Mouse (Mus musculus) heart, adult 18-20 months (tissue): ENCODE results near the gene Pde1c. TPM values are rescaled to one million over a fixed set of nuclear protein-coding genes. Genes with fewer than 3 reads are reported as not detected.

ENCODE experiments used
- DNase-seq, 2 experiments: peaks; one replicate each; pipeline ENCODE4 v3.0.0; 2021 to 2022; ENCODE audit warnings: mixed read lengths in 1 of 2
- total RNA-seq, 2 experiments: library from RNA; stranded (reverse); gene quantifications; 2 replicates each; pipeline ENCODE4 v1.2.3; 2021

Gene Pde1c
- total RNA-seq, 2 experiments from 2014 or later = 74.3 to 85.4 TPM

GRCm38 (mm10) chr6:56332149-56332548 lies 236.8 kb downstream of the Pde1c start:
- no peak for DNase-seq

GRCm38 (mm10) chr6:56331432-56331831 lies 237.5 kb downstream of the Pde1c start:
- no peak for DNase-seq

GRCm38 (mm10) chr6:56328103-56328502 lies 240.8 kb downstream of the Pde1c start:
- DNase-seq = no peak

DNA sequence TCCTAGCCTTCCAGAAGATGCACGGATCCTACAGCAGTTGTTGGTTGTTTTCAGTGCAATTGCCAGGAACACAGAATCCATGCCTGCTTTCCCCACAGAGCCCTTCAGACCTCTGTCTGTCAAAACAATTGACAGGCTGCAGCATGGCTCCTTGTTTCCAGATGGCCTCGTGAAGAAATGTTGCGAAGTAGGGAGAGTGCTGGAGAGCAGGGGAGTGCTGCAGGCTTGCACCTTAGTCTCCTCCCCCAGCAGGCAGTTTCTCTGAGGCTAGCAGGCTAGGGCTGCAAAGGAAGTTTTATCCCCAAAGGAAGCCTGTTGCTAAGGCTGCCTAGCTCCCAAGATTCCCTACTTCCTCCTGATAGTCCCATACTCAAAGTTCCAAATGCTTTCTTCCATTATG lies 246.1 kb downstream of the Pde1c start:
- peak; percentile 28 to 32 for DNase-seq

- DNase-seq = peak; percentile 14 to 61
Measured at GRCm38 (mm10) chr6:56310318-56310717, 258.6 kb downstream of the Pde1c start.

DNA sequence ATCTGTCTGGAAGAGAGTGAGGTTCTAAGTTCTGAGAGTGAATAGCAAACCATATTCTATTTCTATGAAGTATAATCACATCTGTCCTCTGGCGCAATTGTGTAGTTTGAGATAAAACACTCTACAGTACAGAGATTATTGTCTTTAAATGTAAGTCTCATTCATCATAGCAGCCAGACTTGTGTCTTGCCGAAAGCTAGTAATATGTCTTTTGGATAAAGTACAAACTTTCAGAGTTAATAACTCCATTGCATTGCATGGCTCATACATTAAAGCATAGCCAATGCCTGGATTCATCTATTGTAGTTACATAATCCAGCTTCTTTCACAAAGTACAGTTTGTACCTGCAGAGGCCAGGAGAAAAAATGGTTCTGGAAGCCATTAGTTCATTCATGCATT lies 262.8 kb downstream of the Pde1c start:
- DNase-seq = no peak

- DNase-seq = no peak
Measured at GRCm38 (mm10) chr6:56292176-56292575, 276.7 kb downstream of the Pde1c start.

- peak; percentile 28 to 35 for DNase-seq
Measured at GRCm38 (mm10) chr6:56289307-56289706, 279.6 kb downstream of the Pde1c start.

DNA sequence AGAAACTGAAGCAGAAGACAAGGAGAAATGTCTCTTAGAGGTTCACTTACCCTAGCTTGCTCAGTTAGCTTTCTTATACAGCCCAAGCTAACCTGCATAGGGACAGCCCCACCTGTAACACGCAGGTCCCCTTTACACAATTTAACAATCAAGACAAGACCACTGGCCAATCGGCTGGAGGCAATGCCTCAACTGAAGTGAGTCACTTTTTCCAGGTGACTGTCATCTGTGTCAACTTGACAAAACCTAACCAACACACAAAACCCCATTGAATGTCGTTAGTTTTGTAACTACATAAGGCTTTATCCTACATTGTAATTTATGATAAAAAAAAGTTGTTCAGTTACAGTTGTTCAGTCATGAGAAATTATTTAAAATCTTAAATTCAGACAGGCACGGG lies 284.1 kb downstream of the Pde1c start:
- DNase-seq = no peak

GRCm38 (mm10) chr6:56275461-56275860 lies 293.4 kb downstream of the Pde1c start:
- no peak for DNase-seq

DNA sequence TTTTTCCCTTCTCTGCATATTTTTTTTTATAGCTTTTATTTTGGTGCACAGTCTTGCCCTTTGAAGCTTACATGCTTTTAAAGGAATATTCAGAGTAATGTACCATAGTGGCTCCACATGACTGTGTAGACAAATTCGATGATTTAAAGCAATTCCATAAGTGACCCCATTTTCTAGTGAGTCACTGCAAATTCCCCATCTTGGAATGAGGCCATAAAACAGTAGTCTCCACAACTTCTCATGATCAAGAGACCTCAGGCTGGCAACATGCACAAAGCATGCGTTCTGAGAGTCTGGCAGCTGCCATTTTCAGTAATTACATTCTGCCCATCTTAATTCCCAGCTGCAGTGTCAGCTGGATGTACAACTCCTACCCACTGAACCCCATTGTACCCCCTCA lies 297.2 kb downstream of the Pde1c start:
- no peak for DNase-seq

DNA sequence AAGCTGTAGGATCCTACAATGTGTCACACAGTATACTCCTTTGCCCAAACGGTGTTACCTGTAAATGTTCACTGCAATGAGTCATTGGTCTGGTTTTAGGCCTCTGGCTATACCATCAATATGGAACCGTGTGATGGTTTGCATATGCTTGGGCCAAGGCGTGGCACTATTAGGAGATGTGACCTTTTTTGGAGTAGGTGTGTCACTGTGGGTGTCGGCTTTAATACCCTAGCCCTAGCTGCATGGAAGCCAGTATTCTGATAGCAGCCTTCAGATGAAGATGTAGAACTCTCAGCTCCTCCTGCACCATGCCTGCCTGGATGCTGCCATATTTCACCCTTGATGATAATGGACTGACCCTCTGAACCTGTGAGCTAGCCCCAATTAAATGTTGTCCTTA lies 304.4 kb downstream of the Pde1c start:
- no peak for DNase-seq

GRCm38 (mm10) chr6:56260118-56260517 lies 308.8 kb downstream of the Pde1c start:
- DNase-seq = no peak

DNA sequence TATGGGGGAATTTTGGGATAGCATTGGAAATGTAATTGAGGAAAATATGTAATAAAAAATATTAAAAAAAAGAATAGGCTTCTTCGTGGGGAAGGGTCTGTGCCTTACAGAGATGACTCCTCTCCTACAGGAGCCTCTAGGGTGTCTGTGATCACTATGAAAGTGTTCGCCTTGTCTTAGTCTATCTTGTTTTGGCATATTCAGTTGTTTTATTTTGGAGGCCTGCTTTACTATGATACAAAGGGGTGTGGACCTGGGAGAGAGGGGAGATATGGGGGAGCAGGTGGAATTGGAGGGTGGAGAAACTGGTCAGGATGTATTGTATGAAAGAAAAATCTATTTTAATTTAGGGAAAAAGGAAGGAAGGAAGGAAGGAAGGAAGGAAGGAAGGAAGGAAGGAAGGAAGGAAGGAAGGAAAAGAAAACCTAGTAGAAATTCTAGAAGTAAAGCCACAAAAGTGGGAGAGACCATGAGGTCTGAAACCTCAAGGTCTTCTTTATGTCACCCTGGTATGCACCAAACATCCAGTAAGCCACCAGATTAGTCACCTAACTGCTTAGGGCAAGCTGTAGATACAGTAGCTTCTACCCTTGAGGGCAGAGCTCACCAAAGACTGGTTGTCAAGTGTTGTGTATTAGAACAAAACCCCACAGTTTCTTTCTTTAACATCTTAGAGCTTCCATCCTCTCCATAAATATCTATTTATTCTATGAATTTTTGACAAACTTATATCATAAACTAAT lies 311.2 kb downstream of the Pde1c start:
- DNase-seq = no peak

GRCm38 (mm10) chr6:56250091-56250490 lies 318.8 kb downstream of the Pde1c start:
- no peak for DNase-seq

GRCm38 (mm10) chr6:56191426-56192140 lies 377.3 kb downstream of the Pde1c start:
- no peak for DNase-seq

DNA sequence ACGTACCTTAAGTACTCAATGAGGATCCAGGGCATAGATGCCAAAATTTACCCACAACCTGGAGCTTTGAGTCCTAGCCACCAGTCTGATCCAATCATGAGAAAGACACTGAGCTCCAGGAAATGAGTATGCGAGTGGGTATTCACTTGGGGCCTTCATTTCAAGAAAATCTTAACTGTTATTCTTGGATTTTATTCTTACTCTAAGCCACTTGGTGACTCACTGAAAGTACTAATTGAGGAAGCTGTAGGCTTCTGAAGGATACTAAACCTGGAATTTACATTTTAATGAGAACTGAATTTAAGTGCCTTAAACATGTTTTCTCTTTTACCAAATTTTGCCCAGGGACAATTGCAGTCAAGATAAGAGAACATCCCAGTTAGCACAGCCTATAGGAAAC lies 392.4 kb downstream of the Pde1c start:
- DNase-seq = no peak

- no peak for DNase-seq
Measured at GRCm38 (mm10) chr6:56172172-56172571, 396.7 kb downstream of the Pde1c start.

DNA sequence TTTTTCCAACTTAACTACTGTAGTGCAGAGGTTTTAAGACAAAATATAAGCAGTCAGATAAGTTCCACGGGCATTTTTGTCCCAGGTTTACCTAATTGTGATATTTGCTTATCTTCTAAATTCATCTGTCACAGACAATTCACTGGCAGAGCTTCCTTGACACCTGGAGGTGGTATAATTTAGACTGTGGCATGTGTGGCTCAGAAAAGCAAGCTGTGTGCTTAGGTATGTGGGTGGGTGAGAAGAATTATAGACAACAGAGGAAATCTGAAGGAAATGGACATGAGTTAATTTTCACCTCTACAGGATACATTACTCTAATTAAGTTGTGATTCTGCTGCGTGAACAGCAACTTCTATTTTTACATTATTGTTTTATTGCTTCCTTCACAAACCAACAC lies 400.2 kb downstream of the Pde1c start:
- DNase-seq = no peak

GRCm38 (mm10) chr6:56158217-56158616 lies 410.7 kb downstream of the Pde1c start:
- DNase-seq = no peak

DNA sequence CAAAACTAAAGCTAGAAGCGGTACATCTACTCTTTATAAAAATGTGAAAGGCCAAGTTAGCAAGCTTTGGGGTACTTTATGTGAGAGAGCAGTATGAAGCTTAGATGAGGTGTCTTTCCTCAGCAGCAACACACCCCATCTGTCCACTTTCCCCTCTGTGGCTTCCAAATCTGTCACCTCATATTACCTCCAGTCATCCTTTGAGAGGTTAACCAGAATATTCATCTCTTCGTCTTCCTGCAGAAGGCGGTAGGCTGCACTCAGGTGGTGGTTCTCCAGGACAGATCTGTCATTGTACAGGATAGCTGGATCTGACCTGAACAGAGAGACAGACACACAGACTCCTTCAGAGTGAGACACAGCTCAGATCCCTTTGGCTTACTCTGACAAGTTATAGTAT lies 412.1 kb downstream of the Pde1c start:
- DNase-seq = no peak

GRCm38 (mm10) chr6:56130493-56131159 lies 438.3 kb downstream of the Pde1c start:
- peak; percentile 9 for DNase-seq

DNA sequence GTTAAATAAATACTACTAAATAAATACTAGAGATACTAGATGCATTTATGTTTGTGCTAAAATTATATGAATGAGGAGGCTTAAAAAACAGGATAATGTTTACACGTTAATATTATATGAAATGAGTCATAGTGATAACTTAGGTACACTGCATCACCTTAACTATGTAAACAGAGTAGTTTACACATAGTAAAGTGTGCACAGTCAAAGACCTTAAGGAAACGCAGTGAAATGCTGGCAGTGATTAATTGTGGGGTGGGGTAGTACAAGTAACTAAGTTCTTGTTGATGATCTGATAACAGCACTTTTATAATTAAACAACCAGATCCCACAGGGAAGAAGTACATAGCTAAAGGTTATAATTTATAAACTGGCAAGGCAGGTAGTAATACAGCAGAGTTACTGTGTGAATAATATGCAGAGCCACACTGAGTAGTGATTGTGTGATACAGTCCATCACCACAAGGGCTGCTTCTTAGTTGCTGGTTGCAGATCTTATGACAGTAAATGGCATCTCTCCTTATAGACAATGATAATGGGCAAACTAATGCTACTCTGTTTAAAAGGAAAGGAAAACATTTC lies 469.3 kb downstream of the Pde1c start:
- no peak for DNase-seq
